Mouse (Mus musculus): ENCODE measurements around the gene Aebp1.

DNA sequence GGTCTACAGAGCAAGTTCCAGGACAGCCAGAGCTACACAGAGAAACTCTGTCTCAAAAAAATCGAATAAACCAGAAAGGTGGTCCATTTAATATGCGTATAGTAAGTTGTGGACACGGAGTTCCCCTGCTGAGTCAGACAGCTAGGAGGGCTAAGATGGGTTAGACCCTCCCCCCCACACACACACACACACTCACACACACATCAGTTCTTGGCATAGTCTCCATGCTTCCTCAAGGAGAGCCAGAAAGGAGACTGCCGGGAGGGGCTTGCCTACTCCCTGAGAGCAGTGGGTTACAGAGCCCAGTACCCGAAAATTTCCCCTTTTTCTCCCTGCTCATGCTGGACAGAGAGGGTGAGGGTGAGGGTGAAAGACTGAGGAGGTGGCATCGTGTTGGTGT is 1.1 kb upstream of the Aebp1 start:
- TF ChIP-seq POLR2A (IDR thresholded peaks at IDR 0.05; ENCODE audit: control insufficient read depth, extremely low read depth, insufficient read depth, low read length, poor library complexity), result no peak
- no peak for TF ChIP-seq CTCF (IDR thresholded peaks at IDR 0.05; ENCODE audit: borderline replicate concordance, control insufficient read depth, extremely low read depth, insufficient read depth, low read length, poor library complexity)
